Mouse (Mus musculus): ENCODE results near the gene Ptn. TPM values are rescaled to one million over a fixed set of nuclear protein-coding genes. Genes with fewer than 3 reads are reported as not detected.

The Ptn gene
- total and polyA plus RNA-seq, 3 experiments: not detected

GRCm38 (mm10) chr6:36777567-36778337 is 32.3 kb downstream of the Ptn start:
- H3K27me3 ChIP-seq (replicated peaks): no peaks in the 10 kb centered on the region
- dilution Hi-C loops (cut with MboI; ENCODE audit: extremely low pct_ligation_motif_present, extremely low pct_unique_long_range_greater_than_20kb, low sequenced_read_pairs): no loop called here
- no peak overlapping the region for H3K4me2 ChIP-seq (ENCODE audit: insufficient read depth, low read depth, poor library complexity, severe bottlenecking)
- H3K36me3 ChIP-seq (replicated peaks in 1 of 2; ENCODE audit: control insufficient read depth in 1 of 2, insufficient read depth in 1 of 2, low read length in 1 of 2): no peaks in the 10 kb centered on the region
- TF ChIP-seq MAZ (IDR thresholded peaks at IDR 0.05; ENCODE audit: low read depth, low read length) (no peak), ZC3H11A (IDR thresholded peaks at IDR 0.05; ENCODE audit: low read depth, low read length) (no peak), MAFK (IDR thresholded peaks at IDR 0.05; ENCODE audit: insufficient replicate concordance, low read length) (no peak), BHLHE40 (IDR thresholded peaks at IDR 0.05; ENCODE audit: low read depth, low read length) (no peak), POLR2A (IDR thresholded peaks at IDR 0.05; ENCODE audit: low read depth, low read length) (no peak), MEF2A (IDR thresholded peaks at IDR 0.05; ENCODE audit: borderline replicate concordance, low read depth, low read length) (no peak), NRF1 (IDR thresholded peaks at IDR 0.05; ENCODE audit: low read depth, low read length) (no peak), TCF12 (IDR thresholded peaks at IDR 0.05; ENCODE audit: low read depth, low read length) (no peak), CTCF (conservative IDR thresholded peaks at IDR 0.05 in 1 of 2, IDR thresholded peaks at IDR 0.05 in 1 of 2; ENCODE audit: low read depth in 2 of 2, low read length in 2 of 2) (no peak), USF1 (IDR thresholded peaks at IDR 0.05; ENCODE audit: low read depth, low read length) (no peak), ZKSCAN1 (IDR thresholded peaks at IDR 0.05; ENCODE audit: borderline replicate concordance, low read depth, low read length) (no peak), GABPA (IDR thresholded peaks at IDR 0.05; ENCODE audit: insufficient replicate concordance, low read depth, low read length) (no peak), ZNF384 (IDR thresholded peaks at IDR 0.05; ENCODE audit: low read depth, low read length) (no peak), JUND (conservative IDR thresholded peaks at IDR 0.05; ENCODE audit: low read depth, low read length) (no peak), IRF4 (IDR thresholded peaks at IDR 0.05; ENCODE audit: low read depth, low read length) (no peak), CHD1 (IDR thresholded peaks at IDR 0.05; ENCODE audit: low read depth, low read length) (no peak), MAX (IDR thresholded peaks at IDR 0.05; ENCODE audit: low read length) (no peak), MYC (IDR thresholded peaks at IDR 0.05; ENCODE audit: low read depth, low read length) (no peak), CHD2 (IDR thresholded peaks at IDR 0.05; ENCODE audit: low read length) (no peak), RAD21 (IDR thresholded peaks at IDR 0.05; ENCODE audit: low read depth, low read length) (no peak)
- peaks cover 0 to 11% of the 10 kb centered on the region in 2 experiments; a peak in 2 of 4 replicates for H3K4me1 ChIP-seq (ENCODE audit: control insufficient read depth in 1 of 2, insufficient read depth in 2 of 2)
- in situ Hi-C loops (cut with MboI; ENCODE audit: low pct_ligation_motif_present, low pct_unique_long_range_greater_than_20kb, low sequenced_read_pairs): no loop called here
- H3K27ac ChIP-seq (ENCODE audit: insufficient read depth, low read depth): no peak overlapping the region
- no peak overlapping the region for H3K4me3 ChIP-seq (replicated peaks in 1 of 3; ENCODE audit: low read depth in 2 of 3, low read length in 2 of 3, poor library complexity in 1 of 3)
- H3K9ac ChIP-seq (ENCODE audit: insufficient read depth, low read depth): no peak overlapping the region
- DNase-seq (ENCODE audit: extremely low read depth): no peak
- H3K9me3 ChIP-seq (replicated peaks; ENCODE audit: low read length): no peaks in the 10 kb centered on the region
- no peaks in the 10 kb centered on the region for H3K79me2 ChIP-seq (replicated peaks; ENCODE audit: control insufficient read depth, extremely low read depth, insufficient read depth, poor library complexity, severe bottlenecking)

DNA sequence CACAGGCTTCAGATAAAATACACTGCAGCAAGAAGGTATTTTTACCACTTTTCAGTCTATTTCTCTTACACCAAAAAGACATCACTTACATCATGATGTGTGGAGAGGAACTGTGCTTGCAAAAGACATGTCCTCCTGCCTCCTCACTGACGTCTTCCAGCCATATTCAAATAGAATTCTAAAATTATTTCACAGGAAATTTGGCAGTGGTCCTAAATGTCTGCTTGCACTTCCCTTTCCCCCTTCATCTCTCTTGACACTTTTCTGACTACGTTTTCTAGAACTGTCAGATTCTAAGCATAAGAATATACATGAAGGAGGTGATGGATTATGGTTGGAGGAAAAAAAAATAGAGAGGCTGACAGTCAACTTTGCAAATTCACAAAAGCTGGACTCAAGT is 33.0 kb downstream of the Ptn start:
- H3K4me3 ChIP-seq (replicated peaks in 1 of 3; ENCODE audit: low read depth in 2 of 3, low read length in 2 of 3, poor library complexity in 1 of 3): no peak overlapping the region
- H3K36me3 ChIP-seq (replicated peaks in 1 of 2; ENCODE audit: control insufficient read depth in 1 of 2, insufficient read depth in 1 of 2, low read length in 1 of 2): no peaks in the 10 kb centered on the region
- H3K27ac ChIP-seq (ENCODE audit: insufficient read depth, low read depth): no peak overlapping the region
- H3K9ac ChIP-seq (ENCODE audit: insufficient read depth, low read depth): no peak overlapping the region
- dilution Hi-C loops (cut with MboI; ENCODE audit: extremely low pct_ligation_motif_present, extremely low pct_unique_long_range_greater_than_20kb, low sequenced_read_pairs): no loop called here
- no peaks in the 10 kb centered on the region for H3K9me3 ChIP-seq (replicated peaks; ENCODE audit: low read length)
- peaks cover 0 to 11% of the 10 kb centered on the region in 2 experiments; a peak in 2 of 4 replicates for H3K4me1 ChIP-seq (ENCODE audit: control insufficient read depth in 1 of 2, insufficient read depth in 2 of 2)
- no peak for DNase-seq (ENCODE audit: extremely low read depth)
- H3K79me2 ChIP-seq (replicated peaks; ENCODE audit: control insufficient read depth, extremely low read depth, insufficient read depth, poor library complexity, severe bottlenecking): no peaks in the 10 kb centered on the region
- no peaks in the 10 kb centered on the region for H3K27me3 ChIP-seq (replicated peaks)
- no peak overlapping the region for H3K4me2 ChIP-seq (ENCODE audit: insufficient read depth, low read depth, poor library complexity, severe bottlenecking)
- in situ Hi-C loops (cut with MboI; ENCODE audit: low pct_ligation_motif_present, low pct_unique_long_range_greater_than_20kb, low sequenced_read_pairs): no loop called here
- TF ChIP-seq TCF12 (IDR thresholded peaks at IDR 0.05; ENCODE audit: low read depth, low read length) (no peak), SIN3A (IDR thresholded peaks at IDR 0.05; ENCODE audit: low read length) (no peak), IRF4 (IDR thresholded peaks at IDR 0.05; ENCODE audit: low read depth, low read length) (no peak), TBP (conservative IDR thresholded peaks at IDR 0.05; ENCODE audit: low read depth, low read length) (no peak), UBTF (IDR thresholded peaks at IDR 0.05; ENCODE audit: low read depth, low read length) (no peak), CHD2 (IDR thresholded peaks at IDR 0.05; ENCODE audit: low read length) (no peak), ZMIZ1 (IDR thresholded peaks at IDR 0.05; ENCODE audit: low read depth, low read length) (no peak), MYC (IDR thresholded peaks at IDR 0.05; ENCODE audit: low read depth, low read length) (no peak), MAX (IDR thresholded peaks at IDR 0.05; ENCODE audit: low read length) (no peak), BHLHE40 (IDR thresholded peaks at IDR 0.05; ENCODE audit: low read depth, low read length) (no peak), KAT2A (IDR thresholded peaks at IDR 0.05; ENCODE audit: insufficient replicate concordance, low read length) (no peak), HCFC1 (IDR thresholded peaks at IDR 0.05; ENCODE audit: low read depth, low read length) (no peak), ETS1 (conservative IDR thresholded peaks at IDR 0.05; ENCODE audit: low read depth, low read length) (no peak), NELFE (IDR thresholded peaks at IDR 0.05; ENCODE audit: low read depth, low read length) (no peak), SMC3 (IDR thresholded peaks at IDR 0.05; ENCODE audit: low read depth, low read length) (no peak), GABPA (IDR thresholded peaks at IDR 0.05; ENCODE audit: insufficient replicate concordance, low read depth, low read length) (no peak), RAD21 (IDR thresholded peaks at IDR 0.05; ENCODE audit: low read depth, low read length) (no peak)
